ENCODE assay signal across 27 mouse cellular contexts in the genomic region with DNA sequence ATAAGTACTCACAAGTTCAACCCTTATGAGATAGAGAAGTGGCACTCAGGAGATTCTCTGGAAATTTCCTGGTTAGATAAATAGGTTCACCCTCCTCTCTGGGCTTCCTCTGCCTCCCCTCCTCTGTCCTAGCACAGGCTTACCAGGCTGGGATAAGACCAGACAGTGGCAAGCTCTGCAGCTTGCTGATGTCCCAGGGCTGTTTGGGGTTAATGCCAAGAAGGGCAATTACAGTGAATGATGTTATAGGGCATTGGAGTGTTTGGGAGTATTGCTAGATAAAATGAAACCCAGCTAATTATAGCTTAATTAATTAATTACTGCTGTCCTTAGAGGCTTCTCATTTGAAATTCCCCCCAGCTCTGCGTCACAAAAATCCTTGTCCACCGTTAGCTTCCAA.
DNase-seq lines count a peak whose midpoint lies in the region; ATAC-seq and TF ChIP-seq lines count a peak whose summit lies in the region.
"Had no signal": no experiment of that assay in that cellular context is flagged by ENCODE, and none has a peak within 500 bp of the region (broad histone marks: within the 10 kb centered on the region; RNA-seq: fewer than 3 reads in every experiment).

No protein-coding gene starts in this region.

- H3K4me2 ChIP-seq in forebrain, embryonic 16.5 days (ENCODE audit: low read length), result no peak overlapping the region
- H3K4me2 ChIP-seq in forebrain, embryonic 11.5 days (ENCODE audit: low read depth, low read length, severe bottlenecking), result no peak overlapping the region
- H3K4me2 ChIP-seq in hindbrain, embryonic 15.5 days, result no peak overlapping the region
- no peak overlapping the region for H3K4me2 ChIP-seq in midbrain, embryonic 15.5 days
- no peak overlapping the region for H3K4me2 ChIP-seq in midbrain, embryonic 16.5 days (ENCODE audit: low read length)
- H3K4me2 ChIP-seq: embryonic facial prominence, embryonic 12.5 days; embryonic facial prominence, embryonic 15.5 days; forebrain, embryonic 12.5 days; heart, embryonic 12.5 days; heart, embryonic 15.5 days had no signal

- no peaks in the 10 kb centered on the region for H3K36me3 ChIP-seq in forebrain, embryonic 16.5 days (ENCODE audit: control insufficient read depth, insufficient read depth)
- H3K36me3 ChIP-seq in forebrain, embryonic 11.5 days (ENCODE audit: control insufficient read depth, insufficient read depth, low read length), result no peaks in the 10 kb centered on the region
- H3K36me3 ChIP-seq in hindbrain, embryonic 15.5 days, result no peaks in the 10 kb centered on the region
- H3K36me3 ChIP-seq in hindbrain, embryonic 10.5 days, result no peaks in the 10 kb centered on the region
- H3K36me3 ChIP-seq in midbrain, embryonic 15.5 days (replicated peaks), result no peaks in the 10 kb centered on the region
- H3K36me3 ChIP-seq in midbrain, embryonic 16.5 days (ENCODE audit: control insufficient read depth, insufficient read depth, low read length), result no peaks in the 10 kb centered on the region
- H3K36me3 ChIP-seq: embryonic facial prominence, embryonic 12.5 days; embryonic facial prominence, embryonic 15.5 days; forebrain, embryonic 12.5 days; G1E; heart, embryonic 12.5 days; heart, embryonic 15.5 days had no signal

- 0 out of 2 replicates have a peak, but pooled peaks have one; percentile 47 for ATAC-seq in forebrain, embryonic 16.5 days
- no peak for ATAC-seq in forebrain, embryonic 11.5 days (replicated peaks; ENCODE audit: low FRiP score)
- 0 out of 2 replicates have a peak, but pooled peaks have one; percentile 23 for ATAC-seq in hindbrain, embryonic 15.5 days (ENCODE audit: low FRiP score, low read depth)
- ATAC-seq in midbrain, embryonic 15.5 days (replicated peaks), result 0 out of 2 replicates have a peak, but pooled peaks have one; percentile 51
- ATAC-seq in midbrain, embryonic 16.5 days, result no peak
- ATAC-seq: intestine, postnatal 0 days; Patski had no signal

- TF ChIP-seq CTCF in brain, embryonic 14.5 days (IDR thresholded peaks at IDR 0.05; ENCODE audit: borderline replicate concordance, extremely low read depth, insufficient read depth, insufficient read length), result no peak

- H3K27me3 ChIP-seq in forebrain, embryonic 16.5 days (replicated peaks; ENCODE audit: control insufficient read depth, insufficient read depth, low read length), result no peaks in the 10 kb centered on the region
- H3K27me3 ChIP-seq in forebrain, embryonic 11.5 days (ENCODE audit: control insufficient read depth, insufficient read depth, low read length), result no peaks in the 10 kb centered on the region
- no peaks in the 10 kb centered on the region for H3K27me3 ChIP-seq in hindbrain, embryonic 15.5 days
- no peaks in the 10 kb centered on the region for H3K27me3 ChIP-seq in hindbrain, embryonic 10.5 days (ENCODE audit: insufficient read depth, poor library complexity, severe bottlenecking)
- H3K27me3 ChIP-seq in midbrain, embryonic 15.5 days (replicated peaks), result no peaks in the 10 kb centered on the region
- no peaks in the 10 kb centered on the region for H3K27me3 ChIP-seq in midbrain, embryonic 16.5 days (ENCODE audit: control insufficient read depth, insufficient read depth, low read depth, low read length)
- H3K27me3 ChIP-seq: CH12.LX; embryonic facial prominence, embryonic 12.5 days; embryonic facial prominence, embryonic 15.5 days; forebrain, embryonic 12.5 days; heart, embryonic 12.5 days; heart, embryonic 15.5 days; Patski had no signal

- 27% methylated on average over 2 of the region's 2 CpGs for WGBS in forebrain, embryonic 16.5 days
- 76% methylated on average over 2 of the region's 2 CpGs for WGBS in forebrain, embryonic 11.5 days
- 43% methylated on average over 2 of the region's 2 CpGs for WGBS in hindbrain, embryonic 15.5 days
- 84% methylated on average over 2 of the region's 2 CpGs for WGBS in hindbrain, embryonic 10.5 days
- 72% methylated on average over 2 of the region's 2 CpGs for WGBS in midbrain, embryonic 15.5 days
- WGBS in midbrain, embryonic 16.5 days, result 61% methylated on average over 2 of the region's 2 CpGs

- H3K9me3 ChIP-seq in forebrain, embryonic 16.5 days (ENCODE audit: control insufficient read depth, low read length), result no peaks in the 10 kb centered on the region
- H3K9me3 ChIP-seq in forebrain, embryonic 11.5 days (ENCODE audit: control insufficient read depth, low read length), result no peaks in the 10 kb centered on the region
- no peaks in the 10 kb centered on the region for H3K9me3 ChIP-seq in hindbrain, embryonic 15.5 days
- no peaks in the 10 kb centered on the region for H3K9me3 ChIP-seq in hindbrain, embryonic 10.5 days
- H3K9me3 ChIP-seq in midbrain, embryonic 15.5 days, result no peaks in the 10 kb centered on the region
- H3K9me3 ChIP-seq in midbrain, embryonic 16.5 days (replicated peaks; ENCODE audit: control insufficient read depth, low read length, poor library complexity, severe bottlenecking), result no peaks in the 10 kb centered on the region
- H3K9me3 ChIP-seq: embryonic facial prominence, embryonic 12.5 days; embryonic facial prominence, embryonic 15.5 days; forebrain, embryonic 12.5 days; heart, embryonic 12.5 days; heart, embryonic 15.5 days had no signal

- no peak overlapping the region for H3K27ac ChIP-seq in forebrain, embryonic 16.5 days (ENCODE audit: low read length)
- H3K27ac ChIP-seq in forebrain, embryonic 11.5 days (ENCODE audit: low read depth, low read length), result no peak overlapping the region
- H3K27ac ChIP-seq in hindbrain, embryonic 15.5 days (replicated peaks), result no peak overlapping the region
- H3K27ac ChIP-seq in hindbrain, embryonic 10.5 days, result no peak overlapping the region
- H3K27ac ChIP-seq in midbrain, embryonic 15.5 days, result no peak overlapping the region
- H3K27ac ChIP-seq in midbrain, embryonic 16.5 days (ENCODE audit: low read length), result no peak overlapping the region
- H3K27ac ChIP-seq: embryonic facial prominence, embryonic 12.5 days; embryonic facial prominence, embryonic 15.5 days; forebrain, embryonic 12.5 days; heart, embryonic 15.5 days had no signal

- no peak for TF ChIP-seq POLR2A in brain, embryonic 14.5 days (IDR thresholded peaks at IDR 0.05; ENCODE audit: borderline replicate concordance, extremely low read depth, insufficient read depth, insufficient read length, poor library complexity, severe bottlenecking)

- no peak for DNase-seq in forebrain, embryonic 11.5 days (ENCODE audit: low spot score)
- DNase-seq in hindbrain, embryonic 10.5 days (ENCODE audit: low spot score), result no peak
- DNase-seq in brain, embryonic 14.5 days (ENCODE audit: low read depth), result peak; percentile 68
- DNase-seq: adrenal gland, postnatal 10 days; adrenal gland, postnatal 36 days; B cell, adult 2 months; cerebellum, adult 11 months; cerebellum, adult 2 months; cerebellum, adult 9-11 months; cerebellum, postnatal 25 days; gastrocnemius, postnatal 25 days; heart, adult 18-20 months; heart, postnatal 10 days; heart, postnatal 36 days had no signal

- H3K9ac ChIP-seq in forebrain, embryonic 16.5 days (replicated peaks; ENCODE audit: low read depth, low read length), result no peak overlapping the region
- no peak overlapping the region for H3K9ac ChIP-seq in forebrain, embryonic 11.5 days (ENCODE audit: low read length)
- no peak overlapping the region for H3K9ac ChIP-seq in hindbrain, embryonic 15.5 days
- H3K9ac ChIP-seq in midbrain, embryonic 15.5 days, result no peak overlapping the region
- H3K9ac ChIP-seq in midbrain, embryonic 16.5 days (ENCODE audit: low read depth, low read length), result no peak overlapping the region
- H3K9ac ChIP-seq: embryonic facial prominence, embryonic 12.5 days; embryonic facial prominence, embryonic 15.5 days; forebrain, embryonic 12.5 days; heart, embryonic 12.5 days; heart, embryonic 15.5 days had no signal

- 0 out of 2 replicates have a peak, but pooled peaks cover 2% of the 10 kb centered on the region for H3K4me1 ChIP-seq in forebrain, embryonic 16.5 days (replicated peaks; ENCODE audit: control insufficient read depth, insufficient read depth, low read length)
- H3K4me1 ChIP-seq in forebrain, embryonic 11.5 days (replicated peaks; ENCODE audit: control insufficient read depth, insufficient read depth, low read length), result no peaks in the 10 kb centered on the region
- H3K4me1 ChIP-seq in hindbrain, embryonic 15.5 days (replicated peaks), result 0 out of 2 replicates have a peak, but pooled peaks cover 5% of the 10 kb centered on the region
- H3K4me1 ChIP-seq in hindbrain, embryonic 10.5 days (replicated peaks), result no peaks in the 10 kb centered on the region
- no peaks in the 10 kb centered on the region for H3K4me1 ChIP-seq in midbrain, embryonic 15.5 days
- H3K4me1 ChIP-seq in midbrain, embryonic 16.5 days (ENCODE audit: control insufficient read depth, insufficient read depth, low read length), result peaks cover 6% of the 10 kb centered on the region; the same call in 1 of the 2 replicates
- H3K4me1 ChIP-seq: forebrain, embryonic 12.5 days; heart, embryonic 12.5 days; heart, embryonic 15.5 days had no signal

- no peak overlapping the region for H3K4me3 ChIP-seq in forebrain, embryonic 16.5 days (replicated peaks; ENCODE audit: low read length)
- no peak overlapping the region for H3K4me3 ChIP-seq in forebrain, embryonic 11.5 days (ENCODE audit: low read depth, low read length)
- no peak overlapping the region for H3K4me3 ChIP-seq in hindbrain, embryonic 15.5 days
- no peak overlapping the region for H3K4me3 ChIP-seq in hindbrain, embryonic 10.5 days
- H3K4me3 ChIP-seq in midbrain, embryonic 15.5 days, result no peak overlapping the region
- no peak overlapping the region for H3K4me3 ChIP-seq in midbrain, embryonic 16.5 days (ENCODE audit: low read depth, low read length)
- H3K4me3 ChIP-seq: embryonic facial prominence, embryonic 12.5 days; embryonic facial prominence, embryonic 15.5 days; forebrain, embryonic 12.5 days; heart, embryonic 12.5 days; heart, embryonic 15.5 days had no signal

Comparison
In these comparisons a context has a peak if more than half of its experiments do, and no peak if none do; other contexts are left out.
1. ATAC-seq: peak in forebrain, embryonic 16.5 days (single experiment), hindbrain, embryonic 15.5 days (single experiment) and midbrain, embryonic 15.5 days (single experiment); none in forebrain, embryonic 11.5 days (single experiment) and midbrain, embryonic 16.5 days (single experiment).